Mouse (Mus musculus) induced T-regulatory cell, adult 2 months (primary cell): ENCODE measurements around the gene Fam168a.
A peak's percentile ranks its signal among the peaks of the same experiment; 100 is the strongest.

Source experiments
- DNase-seq: peaks from one replicate; pipeline ENCODE4 v3.0.0-alpha.2; 2012; ENCODE audit warnings: low read depth

The Fam168a gene

DNA sequence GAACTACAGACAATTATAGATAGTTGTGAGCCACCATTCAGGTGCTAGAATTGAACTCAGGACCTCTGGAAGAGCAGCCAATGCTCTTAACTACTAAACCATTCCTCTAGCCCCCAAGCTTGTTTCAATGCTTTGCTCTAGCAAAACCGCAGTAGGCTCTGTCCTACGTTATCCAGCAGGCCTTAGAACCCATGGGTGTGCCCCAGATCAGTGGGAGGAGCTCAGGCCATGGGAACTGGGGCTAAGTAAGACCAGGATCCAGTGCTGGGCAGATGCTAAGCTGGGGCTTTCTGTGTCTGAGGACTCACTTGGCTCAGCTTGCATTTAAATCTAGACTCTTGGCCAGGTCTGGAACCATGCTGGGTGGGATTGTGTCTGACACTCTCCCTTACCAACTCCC is 161.1 kb downstream of the Fam168a start:
- no peak for DNase-seq

- no peak for DNase-seq
Observed at GRCm38 (mm10) chr7:100868551-100868950, 162.1 kb downstream of the Fam168a start.

- no peak for DNase-seq
Observed at GRCm38 (mm10) chr7:100869877-100870629, 163.6 kb downstream of the Fam168a start.

DNA sequence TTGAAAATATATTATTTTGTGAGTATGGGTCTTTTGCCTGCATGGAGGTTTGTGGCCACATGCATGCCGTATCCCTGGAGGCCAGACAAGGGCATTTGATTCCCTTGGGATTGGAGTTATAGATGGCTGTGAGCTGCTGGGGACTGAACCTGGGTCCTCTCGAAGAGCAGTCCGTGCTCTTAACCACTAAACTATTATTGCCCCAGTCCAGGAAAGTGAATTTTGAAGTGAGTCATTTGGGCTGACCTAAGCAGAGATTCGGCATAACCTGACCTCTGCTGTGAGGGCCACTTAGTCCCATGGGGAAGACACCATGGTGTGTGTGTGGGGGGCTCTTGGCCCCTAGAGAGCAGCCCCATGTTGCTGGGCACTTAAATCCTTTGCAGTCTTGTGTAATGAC is 164.9 kb downstream of the Fam168a start:
- DNase-seq: no peak

GRCm38 (mm10) chr7:100871892-100872291 is 165.5 kb downstream of the Fam168a start:
- DNase-seq: no peak

DNA sequence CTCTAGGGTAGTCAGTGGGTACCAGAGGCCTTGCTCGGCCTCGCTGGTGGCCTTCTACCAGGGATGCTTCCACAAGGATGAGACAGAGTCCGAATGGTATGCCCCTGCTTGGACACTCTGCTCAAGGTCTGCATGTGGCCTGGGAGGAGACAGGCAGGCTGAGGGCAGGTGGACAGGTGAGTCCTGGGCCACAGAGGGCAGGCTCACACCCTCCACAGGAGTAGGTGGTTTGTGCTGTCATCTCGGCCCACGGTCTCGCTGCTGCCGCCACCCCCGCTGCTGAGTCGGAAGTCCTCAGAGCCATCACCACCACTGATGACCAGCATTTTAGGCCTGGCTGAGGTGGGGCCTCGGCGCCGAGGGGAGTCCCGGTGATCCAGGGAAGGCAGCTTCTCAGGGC is 166.8 kb downstream of the Fam168a start:
- DNase-seq: no peak

DNA sequence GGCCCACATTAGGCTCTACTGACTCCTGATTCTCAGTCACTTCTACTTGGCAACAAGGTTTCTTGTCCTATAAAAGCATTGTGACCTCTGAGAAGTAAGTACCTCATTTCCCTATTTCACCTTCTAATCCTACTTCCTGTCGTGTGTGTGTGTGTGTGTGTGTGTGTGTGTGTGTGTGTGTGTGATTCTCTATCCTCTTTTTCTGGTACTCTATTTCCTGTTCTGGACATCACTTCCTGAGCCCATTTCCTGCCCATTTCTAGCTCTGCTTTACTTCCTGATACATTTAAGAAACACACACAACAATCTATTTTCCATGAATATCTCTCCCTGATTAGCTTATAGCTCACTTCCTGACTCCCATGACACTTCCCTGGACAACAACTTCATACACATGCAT is 169.4 kb downstream of the Fam168a start:
- peak; percentile 17 for DNase-seq

DNA sequence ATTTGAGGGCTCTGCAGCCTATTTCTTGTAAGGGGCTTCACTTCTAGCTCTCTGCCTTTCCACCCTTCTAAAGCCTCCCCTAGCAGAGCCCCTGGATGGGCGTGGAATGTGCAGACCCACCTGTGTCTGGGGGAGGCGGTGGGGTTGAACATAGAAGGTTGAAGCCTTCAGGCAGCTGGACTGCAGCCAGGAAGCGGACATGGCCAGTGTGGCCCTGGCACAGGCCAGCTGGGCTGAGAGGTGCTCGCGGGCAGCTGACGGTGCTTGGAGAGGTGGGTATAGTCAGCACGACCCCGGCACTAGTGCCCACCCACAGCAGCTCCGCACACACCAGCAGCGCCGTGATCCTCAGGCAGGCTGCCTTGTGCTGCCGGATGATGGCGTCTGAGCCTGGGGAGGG is 169.9 kb downstream of the Fam168a start:
- no peak for DNase-seq

DNA sequence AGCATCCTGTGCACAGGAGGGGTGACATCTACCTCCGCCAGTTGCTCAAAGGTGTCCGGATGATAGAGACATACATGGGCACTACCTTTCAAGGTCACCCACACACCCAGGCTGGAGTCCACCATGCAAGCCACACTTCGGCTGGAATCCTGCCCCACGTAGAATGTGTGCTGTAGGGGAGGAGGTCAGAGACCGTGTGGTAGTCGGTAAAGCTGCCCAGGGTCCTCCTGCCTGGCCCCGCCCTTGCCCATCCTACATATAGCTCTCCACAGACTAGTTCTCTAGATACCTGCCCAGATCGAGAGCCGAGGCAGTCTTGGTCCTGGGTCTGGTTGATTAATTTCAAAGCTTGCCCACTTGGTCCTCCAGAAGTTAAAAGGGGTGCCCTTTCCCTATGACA is 170.3 kb downstream of the Fam168a start:
- no peak for DNase-seq

DNA sequence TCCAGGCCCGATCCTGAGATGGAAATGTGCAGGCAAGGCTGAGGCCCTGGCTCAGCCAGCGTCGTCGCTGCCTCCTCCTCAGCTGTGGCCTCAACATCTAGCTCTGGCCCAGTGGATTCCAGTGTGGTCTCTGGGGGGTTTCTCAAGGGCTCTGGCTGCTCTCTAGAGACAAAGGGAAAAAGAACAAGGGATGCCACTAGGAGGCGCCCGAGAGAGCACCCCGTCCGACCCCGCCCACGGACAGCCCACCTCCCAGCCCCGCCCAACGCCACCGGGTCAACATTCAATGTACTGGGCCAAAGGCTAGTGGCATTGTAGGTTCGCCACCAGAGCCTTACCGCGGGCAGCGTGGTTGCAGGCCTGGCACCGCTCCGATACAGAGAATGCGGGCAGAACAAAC is 173.2 kb downstream of the Fam168a start:
- DNase-seq: peak; percentile 81

DNA sequence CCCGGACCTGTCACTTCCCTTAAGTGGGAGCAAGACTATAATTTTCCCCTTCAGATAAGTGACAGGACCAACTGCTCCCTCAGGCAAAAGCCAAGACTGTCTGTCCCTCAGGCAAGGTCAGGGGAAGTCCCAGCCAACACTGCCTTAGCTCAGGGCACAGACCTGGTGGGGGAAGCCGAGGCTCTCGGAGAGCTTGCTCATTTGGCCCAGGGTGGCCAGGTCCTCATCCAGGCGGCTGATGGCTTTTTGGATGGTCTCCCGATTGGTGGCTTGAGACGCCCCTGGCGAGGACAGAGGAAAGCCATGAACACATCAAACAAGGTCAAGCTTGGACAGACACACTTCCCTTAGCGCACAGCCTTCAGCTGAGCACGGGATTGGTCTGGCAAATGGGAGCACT is 175.1 kb downstream of the Fam168a start:
- DNase-seq: no peak

GRCm38 (mm10) chr7:100881950-100882349 is 175.5 kb downstream of the Fam168a start:
- no peak for DNase-seq

GRCm38 (mm10) chr7:100884460-100884859 is 178.0 kb downstream of the Fam168a start:
- DNase-seq: no peak

- DNase-seq: peak; percentile 78
Observed at GRCm38 (mm10) chr7:100886535-100886934, 180.1 kb downstream of the Fam168a start.
